Mouse (Mus musculus): ENCODE measurements around the gene Fbxl14.

DNA sequence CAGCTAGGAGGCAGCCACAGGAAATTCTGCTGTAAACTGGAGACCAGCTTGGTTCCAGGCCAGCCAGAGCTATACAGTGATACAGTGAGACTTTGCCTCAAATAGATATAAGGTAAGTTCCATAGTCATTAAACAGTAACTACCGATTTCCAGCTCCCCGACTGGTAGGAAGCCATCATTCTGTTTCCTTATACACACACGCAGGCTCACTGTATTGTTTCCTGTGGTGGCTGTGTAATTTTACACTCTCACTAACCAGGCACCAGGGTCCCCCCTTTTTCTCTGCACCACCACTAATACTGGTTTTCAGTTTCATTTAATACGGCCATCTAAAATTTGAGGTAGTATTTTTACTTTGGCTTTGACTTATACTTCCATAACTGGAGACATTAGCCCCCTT, 5.5 kb upstream of the Fbxl14 start:
- TF ChIP-seq CTCF (IDR thresholded peaks at IDR 0.05; ENCODE audit: insufficient read depth, low read length) (no peak), POLR2A (IDR thresholded peaks at IDR 0.05; ENCODE audit: borderline replicate concordance, extremely low read depth, low read depth, low read length) (no peak)

All from lung, adult 2 months (tissue).